Mouse (Mus musculus): ENCODE data around the gene Runx3.

- TF ChIP-seq CTCF (conservative IDR thresholded peaks at IDR 0.05; ENCODE audit: insufficient read depth, insufficient read length, low read depth, low read length) (no peak), POLR2A (IDR thresholded peaks at IDR 0.05; ENCODE audit: low read depth, low read length) (no peak)
These were observed 6.2 kb upstream of the Runx3 start for GRCm38 (mm10) chr4:135114301-135114700.

Measured in kidney, adult 2 months (tissue).